Mouse (Mus musculus): ENCODE data around the gene Dnah12. TPM values are rescaled to one million over a fixed set of nuclear protein-coding genes. Genes with fewer than 3 reads are reported as not detected.

The Dnah12 gene
- polyA plus RNA-seq, 1 experiment = not detected

- no peak for TF ChIP-seq POLR2A (IDR thresholded peaks at IDR 0.05; ENCODE audit: low read depth, low read length)
- TF ChIP-seq CTCF (IDR thresholded peaks at IDR 0.05; ENCODE audit: extremely low read depth, insufficient read length, insufficient replicate concordance, low read depth, low read length) = no peak
- H3K36me3 ChIP-seq (ENCODE audit: control insufficient read depth, insufficient read depth, low read length) = no peaks in the 10 kb centered on the region
- 47% methylated on average over 8 of the region's 8 CpGs for WGBS
- no peak overlapping the region for H3K27ac ChIP-seq (ENCODE audit: insufficient read depth, low read depth, low read length)
- H3K4me1 ChIP-seq (ENCODE audit: control insufficient read depth, insufficient read depth, insufficient read length, low read length) = no peaks in the 10 kb centered on the region
- no peak overlapping the region for H3K4me3 ChIP-seq (ENCODE audit: low read depth, low read length)
- no peaks in the 10 kb centered on the region for H3K27me3 ChIP-seq (ENCODE audit: control insufficient read depth, insufficient read depth, low read length)
These were observed 65.5 kb downstream of the Dnah12 start for GRCm38 (mm10) chr14:26758566-26758965.

GRCm38 (mm10) chr14:26764827-26765226, 71.8 kb downstream of the Dnah12 start:
- Histone ChIP-seq H3K27ac (ENCODE audit: insufficient read depth, low read depth, low read length) (no peak overlapping the region), H3K4me3 (ENCODE audit: low read depth, low read length) (no peak overlapping the region), H3K27me3 (ENCODE audit: control insufficient read depth, insufficient read depth, low read length) (no peaks in the 10 kb centered on the region; the same call in 1 of the 2 replicates), H3K4me1 (ENCODE audit: control insufficient read depth, insufficient read depth, insufficient read length, low read length) (no peaks in the 10 kb centered on the region), H3K36me3 (ENCODE audit: control insufficient read depth, insufficient read depth, low read length) (no peaks in the 10 kb centered on the region)
- WGBS = 51% methylated on average over 6 of the region's 6 CpGs
- TF ChIP-seq CTCF (IDR thresholded peaks at IDR 0.05; ENCODE audit: extremely low read depth, insufficient read length, insufficient replicate concordance, low read depth, low read length) (no peak), POLR2A (IDR thresholded peaks at IDR 0.05; ENCODE audit: low read depth, low read length) (no peak)

- TF ChIP-seq CTCF (IDR thresholded peaks at IDR 0.05; ENCODE audit: extremely low read depth, insufficient read length, insufficient replicate concordance, low read depth, low read length) (no peak), POLR2A (IDR thresholded peaks at IDR 0.05; ENCODE audit: low read depth, low read length) (no peak)
- WGBS = 51% methylated on average over 4 of the region's 4 CpGs
- no peaks in the 10 kb centered on the region for H3K4me1 ChIP-seq (ENCODE audit: control insufficient read depth, insufficient read depth, insufficient read length, low read length)
- no peaks in the 10 kb centered on the region for H3K36me3 ChIP-seq (ENCODE audit: control insufficient read depth, insufficient read depth, low read length)
- H3K4me3 ChIP-seq (ENCODE audit: low read depth, low read length) = no peak overlapping the region
- no peaks in the 10 kb centered on the region; the same call in 1 of the 2 replicates for H3K27me3 ChIP-seq (ENCODE audit: control insufficient read depth, insufficient read depth, low read length)
- no peak overlapping the region for H3K27ac ChIP-seq (ENCODE audit: insufficient read depth, low read depth, low read length)
These were observed 75.1 kb downstream of the Dnah12 start for GRCm38 (mm10) chr14:26768195-26768594.

GRCm38 (mm10) chr14:26773536-26773935, 80.5 kb downstream of the Dnah12 start:
- H3K27ac ChIP-seq (ENCODE audit: insufficient read depth, low read depth, low read length) = no peak overlapping the region
- H3K4me3 ChIP-seq (ENCODE audit: low read depth, low read length) = no peak overlapping the region
- no peaks in the 10 kb centered on the region; the same call in 1 of the 2 replicates for H3K27me3 ChIP-seq (ENCODE audit: control insufficient read depth, insufficient read depth, low read length)
- no peaks in the 10 kb centered on the region for H3K4me1 ChIP-seq (ENCODE audit: control insufficient read depth, insufficient read depth, insufficient read length, low read length)
- no peak for TF ChIP-seq POLR2A (IDR thresholded peaks at IDR 0.05; ENCODE audit: low read depth, low read length)
- no peak for TF ChIP-seq CTCF (IDR thresholded peaks at IDR 0.05; ENCODE audit: extremely low read depth, insufficient read length, insufficient replicate concordance, low read depth, low read length)
- H3K36me3 ChIP-seq (ENCODE audit: control insufficient read depth, insufficient read depth, low read length) = no peaks in the 10 kb centered on the region
- 62% methylated on average over 4 of the region's 4 CpGs for WGBS

- Histone ChIP-seq H3K36me3 (ENCODE audit: control insufficient read depth, insufficient read depth, low read length) (no peaks in the 10 kb centered on the region), H3K4me1 (ENCODE audit: control insufficient read depth, insufficient read depth, insufficient read length, low read length) (no peaks in the 10 kb centered on the region), H3K27me3 (ENCODE audit: control insufficient read depth, insufficient read depth, low read length) (no peaks in the 10 kb centered on the region), H3K4me3 (ENCODE audit: low read depth, low read length) (no peak overlapping the region), H3K27ac (ENCODE audit: insufficient read depth, low read depth, low read length) (no peak overlapping the region)
- no peak for TF ChIP-seq POLR2A (IDR thresholded peaks at IDR 0.05; ENCODE audit: low read depth, low read length)
- no peak for TF ChIP-seq CTCF (IDR thresholded peaks at IDR 0.05; ENCODE audit: extremely low read depth, insufficient read length, insufficient replicate concordance, low read depth, low read length)
- 40% methylated on average over 4 of the region's 4 CpGs for WGBS
These were observed 90.7 kb downstream of the Dnah12 start for GRCm38 (mm10) chr14:26783731-26784130.

- no peak for TF ChIP-seq CTCF (IDR thresholded peaks at IDR 0.05; ENCODE audit: extremely low read depth, insufficient read length, insufficient replicate concordance, low read depth, low read length)
- TF ChIP-seq POLR2A (IDR thresholded peaks at IDR 0.05; ENCODE audit: low read depth, low read length) = no peak
- Histone ChIP-seq H3K27me3 (ENCODE audit: control insufficient read depth, insufficient read depth, low read length) (no peaks in the 10 kb centered on the region), H3K27ac (ENCODE audit: insufficient read depth, low read depth, low read length) (no peak overlapping the region), H3K4me1 (ENCODE audit: control insufficient read depth, insufficient read depth, insufficient read length, low read length) (no peaks in the 10 kb centered on the region), H3K36me3 (ENCODE audit: control insufficient read depth, insufficient read depth, low read length) (no peaks in the 10 kb centered on the region), H3K4me3 (ENCODE audit: low read depth, low read length) (no peak overlapping the region)
- WGBS = 49% methylated on average over 4 of the region's 4 CpGs
These were observed 92.6 kb downstream of the Dnah12 start for GRCm38 (mm10) chr14:26785695-26786094.

GRCm38 (mm10) chr14:26794431-26794830, 101.4 kb downstream of the Dnah12 start:
- Histone ChIP-seq H3K4me3 (ENCODE audit: low read depth, low read length) (no peak overlapping the region), H3K27me3 (ENCODE audit: control insufficient read depth, insufficient read depth, low read length) (no peaks in the 10 kb centered on the region), H3K27ac (ENCODE audit: insufficient read depth, low read depth, low read length) (no peak overlapping the region), H3K4me1 (ENCODE audit: control insufficient read depth, insufficient read depth, insufficient read length, low read length) (no peaks in the 10 kb centered on the region), H3K36me3 (ENCODE audit: control insufficient read depth, insufficient read depth, low read length) (no peaks in the 10 kb centered on the region)
- 63% methylated on average over 2 of the region's 2 CpGs for WGBS
- TF ChIP-seq POLR2A (IDR thresholded peaks at IDR 0.05; ENCODE audit: low read depth, low read length) = no peak
- TF ChIP-seq CTCF (IDR thresholded peaks at IDR 0.05; ENCODE audit: extremely low read depth, insufficient read length, insufficient replicate concordance, low read depth, low read length) = no peak

Measured in small intestine, adult 2 months (tissue).